In genomic region chr17:47440359-47440890, GRCm38 (mm10) we compare ENCODE assay signal across 9 mouse cellular contexts. TPM values are rescaled to one million over a fixed set of nuclear protein-coding genes. Genes with fewer than 3 reads are reported as not detected.
DNase-seq lines count a peak whose midpoint lies in the region; ATAC-seq lines count a peak whose summit lies in the region.
"Had no signal": no experiment of that assay in that cellular context is flagged by ENCODE, and none has a peak within 500 bp of the region (broad histone marks: within the 10 kb centered on the region; RNA-seq: fewer than 3 reads in every experiment).

No protein-coding gene starts in this region.

- peak overlapping the region; percentile 91 for H3K27ac ChIP-seq in intestine, embryonic 16.5 days (ENCODE audit: low read length)
- H3K27ac ChIP-seq in midbrain, embryonic 12.5 days (replicated peaks) = peak overlapping the region; percentile 31; the same call in 1 of the 2 replicates
- H3K27ac ChIP-seq: gastrocnemius, adult 2 months had no signal

- no peak overlapping the region for H3K4me3 ChIP-seq in intestine, embryonic 16.5 days (ENCODE audit: low read length)
- no peak overlapping the region for H3K4me3 ChIP-seq in midbrain, embryonic 12.5 days
- H3K4me3 ChIP-seq: gastrocnemius, adult 2 months had no signal

- peak overlapping the region; percentile 62 for H3K9ac ChIP-seq in intestine, embryonic 16.5 days (ENCODE audit: low read depth, low read length)
- no peak overlapping the region for H3K9ac ChIP-seq in midbrain, embryonic 12.5 days (replicated peaks)

- WGBS in intestine, embryonic 16.5 days = 24% methylated on average over 9 of the region's 9 CpGs
- WGBS in midbrain, embryonic 12.5 days = 2% methylated on average over 9 of the region's 9 CpGs

- no peak for ATAC-seq in intestine, embryonic 16.5 days
- ATAC-seq in midbrain, embryonic 12.5 days (ENCODE audit: low FRiP score, low read depth) = peak; percentile 34; the same call in 1 of the 2 replicates
- ATAC-seq in megakaryocyte-erythroid progenitor cell, adult 5-6 weeks (replicated peaks; ENCODE audit: low FRiP score, low TSS enrichment, poor library complexity, severe bottlenecking) = no peak

- H3K9me3 ChIP-seq in intestine, embryonic 16.5 days (ENCODE audit: control insufficient read depth, low read length) = no peaks in the 10 kb centered on the region
- H3K9me3 ChIP-seq in midbrain, embryonic 12.5 days = no peaks in the 10 kb centered on the region

- H3K27me3 ChIP-seq in intestine, embryonic 16.5 days (replicated peaks; ENCODE audit: control insufficient read depth, insufficient read depth, low read length) = 0 out of 2 replicates have a peak, but pooled peaks cover 3% of the 10 kb centered on the region
- peaks cover 38% of the 10 kb centered on the region for H3K27me3 ChIP-seq in midbrain, embryonic 12.5 days

- H3K36me3 ChIP-seq in intestine, embryonic 16.5 days (ENCODE audit: control insufficient read depth, insufficient read depth, low read length) = no peaks in the 10 kb centered on the region
- no peaks in the 10 kb centered on the region for H3K36me3 ChIP-seq in midbrain, embryonic 12.5 days

- H3K4me2 ChIP-seq in intestine, embryonic 16.5 days (ENCODE audit: low read depth, low read length) = peak overlapping the region; percentile 5; the same call in 1 of the 2 replicates
- H3K4me2 ChIP-seq in midbrain, embryonic 12.5 days (replicated peaks) = no peak overlapping the region

- peaks cover 53% of the 10 kb centered on the region for H3K4me1 ChIP-seq in intestine, embryonic 16.5 days (ENCODE audit: control insufficient read depth, insufficient read depth, low read length)
- H3K4me1 ChIP-seq in midbrain, embryonic 12.5 days = peaks cover 21% of the 10 kb centered on the region

- peak; percentile 35 for DNase-seq in embryo, embryonic 11 days
- no peak for DNase-seq in embryo, embryonic 10 days (ENCODE audit: low spot score)
- peak; percentile 85 for DNase-seq in Muller cell, postnatal 12 days (ENCODE audit: inconsistent ontology term)
- no peak for DNase-seq in cerebellum, adult 11-12 months
- DNase-seq in left cerebral cortex, adult 8-10 months (ENCODE audit: low spot score in 2 of 2) = no peak
- DNase-seq: gastrocnemius, adult 2 months had no signal

RNA-seq across cellular contexts. Expression of gene 1700001C19Rik, which starts 3.2 kb away (rescaled TPM):
- polyA plus RNA-seq in intestine, embryonic 16.5 days (2015; fragmentation: Nextera tagmentation; extraction: Ambion mirVana) = 0.17 and 0.45 TPM in 2 replicates
- 0.41 and 0.52 TPM in 2 replicates for polyA plus RNA-seq in midbrain, embryonic 12.5 days (2016; fragmentation: Nextera tagmentation; extraction: Ambion mirVana)
- total RNA-seq in megakaryocyte-erythroid progenitor cell, adult 5-6 weeks (2014; fragmentation: Nextera tagmentation) = not detected in 2 replicates
- total RNA-seq in megakaryocyte-erythroid progenitor cell, adult 5-6 weeks (2017) = not detected in 2 replicates
- not detected for total RNA-seq in left cerebral cortex, adult 8-10 months (2022)
- total RNA-seq: gastrocnemius, adult 2 months had no signal

RNA-seq across cellular contexts. Expression of gene AI661453, which starts 4.0 kb away (rescaled TPM):
- 3.7 and 4.6 TPM in 2 replicates for polyA plus RNA-seq in intestine, embryonic 16.5 days (2015; fragmentation: Nextera tagmentation; extraction: Ambion mirVana)
- 0.23 and 0.24 TPM in 2 replicates for polyA plus RNA-seq in midbrain, embryonic 12.5 days (2016; fragmentation: Nextera tagmentation; extraction: Ambion mirVana)
- total RNA-seq in megakaryocyte-erythroid progenitor cell, adult 5-6 weeks (2014; fragmentation: Nextera tagmentation) = 0.67 and 1.1 TPM in 2 replicates
- 0.04 TPM in 1 of 2 replicates, not detected in the other for total RNA-seq in megakaryocyte-erythroid progenitor cell, adult 5-6 weeks (2017)
- 1 to 10 TPM in 1 of 4 experiments, under 1 TPM in 3; 0.35 to 1.4 (median 0.64) TPM for total RNA-seq in left cerebral cortex, adult 8-10 months (2022)

RNA-seq across cellular contexts. Expression of gene Guca1a, which starts 40.0 kb away (rescaled TPM):
- polyA plus RNA-seq in intestine, embryonic 16.5 days (2015; fragmentation: Nextera tagmentation; extraction: Ambion mirVana) = 2.3 and 2.4 TPM in 2 replicates
- 0.70 and 0.99 TPM in 2 replicates for polyA plus RNA-seq in midbrain, embryonic 12.5 days (2016; fragmentation: Nextera tagmentation; extraction: Ambion mirVana)
- total RNA-seq in megakaryocyte-erythroid progenitor cell, adult 5-6 weeks (2014; fragmentation: Nextera tagmentation) = not detected in 2 replicates
- not detected in 2 replicates for total RNA-seq in megakaryocyte-erythroid progenitor cell, adult 5-6 weeks (2017)
- total RNA-seq in left cerebral cortex, adult 8-10 months (2022) = under 1 TPM in 2 of 4 experiments, not detected in 2; 0.57 to 0.93 TPM
- total RNA-seq: gastrocnemius, adult 2 months had no signal

RNA-seq across cellular contexts. Expression of gene Guca1b, which starts 55.2 kb away (rescaled TPM):
- 0.66 TPM in 2 replicates for polyA plus RNA-seq in intestine, embryonic 16.5 days (2015; fragmentation: Nextera tagmentation; extraction: Ambion mirVana)
- 0.73 and 0.77 TPM in 2 replicates for polyA plus RNA-seq in midbrain, embryonic 12.5 days (2016; fragmentation: Nextera tagmentation; extraction: Ambion mirVana)
- 0.54 and 2.8 TPM in 2 replicates for total RNA-seq in megakaryocyte-erythroid progenitor cell, adult 5-6 weeks (2014; fragmentation: Nextera tagmentation)
- total RNA-seq in megakaryocyte-erythroid progenitor cell, adult 5-6 weeks (2017) = 0.15 and 3.8 TPM in 2 replicates
- total RNA-seq in left cerebral cortex, adult 8-10 months (2022) = 1 to 10 TPM in 2 of 4 experiments, under 1 TPM in 2; 0.87 to 1.5 (median 1.2) TPM

Comparison
In these comparisons a context has a peak if more than half of its experiments do, and no peak if none do; other contexts are left out.
1. DNase-seq: peak in embryo, embryonic 11 days (single experiment) and Muller cell, postnatal 12 days (single experiment); none in embryo, embryonic 10 days (single experiment), cerebellum, adult 11-12 months (single experiment) and left cerebral cortex, adult 8-10 months (0 of 2).